Mouse (Mus musculus) urinary bladder, adult 18-20 months (tissue): ENCODE results near the gene Flg2.

Experiments used
- DNase-seq, 2 experiments: peaks; one replicate each; pipeline ENCODE4 v3.0.0; 2022; ENCODE audit warnings: low spot score in 2 of 2, mixed read lengths in 2 of 2

Flg2 gene

GRCm38 (mm10) chr3:93196978-93197377 is at the start of gene Flg2:
Gene Flg2, plus strand, starts transcription at chr3:93197278.
- DNase-seq: no peak

GRCm38 (mm10) chr3:93162502-93162901 is 34.6 kb upstream of the Flg2 start:
- no peak for DNase-seq

- no peak for DNase-seq
Measured at GRCm38 (mm10) chr3:93162996-93163592, 34.0 kb upstream of the Flg2 start.

GRCm38 (mm10) chr3:93180856-93181255 is 16.2 kb upstream of the Flg2 start:
- no peak for DNase-seq

- no peak for DNase-seq
Measured at GRCm38 (mm10) chr3:93201955-93202354, 4.9 kb downstream of the Flg2 start.

- DNase-seq: no peak
Measured at GRCm38 (mm10) chr3:93202499-93202898, 5.4 kb downstream of the Flg2 start.
